Mouse (Mus musculus): ENCODE results near the gene Ubc. TPM values are rescaled to one million over a fixed set of nuclear protein-coding genes. Genes with fewer than 3 reads are reported as not detected.

Gene Ubc
- total RNA-seq, 1 experiment from 2014 or later, result 791 TPM

Other genes starting within 250 kb of the Ubc start
- gene Ncor2, start 211.0 kb downstream of the Ubc start, total RNA-seq (2017), result 14.4 to 63.8 TPM (median 24.3 TPM) in 3 replicates
- gene Scarb1, start 49.1 kb downstream of the Ubc start, total RNA-seq (2017), result 67.9 to 84.6 TPM (median 77.1 TPM) in 3 replicates
- gene Gm10382, start 880 bp downstream of the Ubc start, total RNA-seq (2017), result 2.9 TPM in 1 of 3 replicates, not detected in the others
- gene Dhx37, start 43.9 kb upstream of the Ubc start, total RNA-seq (2017), result 4.7 to 22.7 TPM (median 19.3 TPM) in 3 replicates
- gene Bri3bp, start 51.4 kb upstream of the Ubc start, total RNA-seq (2017), result 19.1 to 27.0 TPM (median 23.6 TPM) in 3 replicates
- 9.0 to 122 TPM (median 12.6 TPM) in 3 replicates for gene Aacs, start 85.6 kb upstream of the Ubc start, total RNA-seq (2017)
- 0.38 TPM in 1 of 3 replicates, not detected in the others for gene Tmem132b, start 141.6 kb upstream of the Ubc start, total RNA-seq (2017)

All from monocyte, adult 5-6 weeks (primary cell).